ENCODE assay signal across 10 mouse cellular contexts in genomic region chr15:22318992-22319391, GRCm38 (mm10).
"Had no signal": no experiment of that assay in that cellular context is flagged by ENCODE, and none has a peak within 500 bp of the region (broad histone marks: within the 10 kb centered on the region; RNA-seq: fewer than 3 reads in every experiment).

No protein-coding gene starts in this region.

- DNase-seq: kidney, postnatal 36 days; lung, embryonic 14.5 days; lung, postnatal 10 days; lung, postnatal 4 days; midbrain, embryonic 14.5 days; right cerebral cortex, postnatal 4 days; spleen, adult 18-20 months; thymus, adult 2 months; thymus, postnatal 36 days had no signal

- ATAC-seq: liver, embryonic 12.5 days had no signal
